Mouse (Mus musculus): ENCODE measurements around the gene Cdh23. TPM values are rescaled to one million over a fixed set of nuclear protein-coding genes. Genes with fewer than 3 reads are reported as not detected.

Gene Cdh23
- polyA plus RNA-seq, 1 experiment from 2014 or later, result 0.26 TPM

DNA sequence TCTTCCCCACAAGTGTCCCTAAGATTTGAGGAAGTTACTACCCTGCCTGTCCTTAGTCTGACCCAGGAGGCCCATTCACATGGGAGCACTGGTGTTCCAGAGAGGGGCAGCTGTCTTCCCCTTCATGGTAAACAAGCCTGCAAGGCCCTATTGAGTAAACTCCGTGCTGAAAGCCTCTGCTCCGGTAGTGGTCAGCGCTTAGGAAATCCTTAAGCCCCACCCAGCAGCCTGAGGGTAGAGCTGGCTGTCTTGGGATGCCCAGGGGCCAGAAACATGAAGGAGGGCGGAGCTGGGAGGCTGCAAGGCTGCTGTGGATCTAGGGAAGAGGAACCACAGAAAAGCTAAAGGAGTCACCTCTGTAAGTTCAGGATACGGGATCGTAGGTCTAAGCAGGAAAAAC, 347.2 kb downstream of the Cdh23 start:
- Histone ChIP-seq H3K9ac (ENCODE audit: low read depth, low read length) (0 out of 2 replicates have a peak overlapping the region, but pooled peaks have one; percentile 2), H3K27me3 (replicated peaks; ENCODE audit: control insufficient read depth, insufficient read depth, low read length) (no peaks in the 10 kb centered on the region), H3K36me3 (ENCODE audit: control insufficient read depth, insufficient read depth) (no peaks in the 10 kb centered on the region; the same call in 1 of the 2 replicates), H3K4me3 (ENCODE audit: low read depth, low read length) (no peak overlapping the region), H3K9me3 (ENCODE audit: control insufficient read depth) (no peaks in the 10 kb centered on the region), H3K4me1 (replicated peaks; ENCODE audit: control insufficient read depth, insufficient read depth, low read length) (peaks cover 22% of the 10 kb centered on the region), H3K27ac (ENCODE audit: low read depth, low read length) (peak overlapping the region; percentile 10; the same call in 1 of the 2 replicates), H3K4me2 (replicated peaks; ENCODE audit: low read depth) (peak overlapping the region; percentile 79)
- 39% methylated on average over 6 of the region's 6 CpGs for WGBS
- ATAC-seq, result no peak
- TF ChIP-seq CTCF (IDR thresholded peaks at IDR 0.05; ENCODE audit: low read depth), result no peak

DNA sequence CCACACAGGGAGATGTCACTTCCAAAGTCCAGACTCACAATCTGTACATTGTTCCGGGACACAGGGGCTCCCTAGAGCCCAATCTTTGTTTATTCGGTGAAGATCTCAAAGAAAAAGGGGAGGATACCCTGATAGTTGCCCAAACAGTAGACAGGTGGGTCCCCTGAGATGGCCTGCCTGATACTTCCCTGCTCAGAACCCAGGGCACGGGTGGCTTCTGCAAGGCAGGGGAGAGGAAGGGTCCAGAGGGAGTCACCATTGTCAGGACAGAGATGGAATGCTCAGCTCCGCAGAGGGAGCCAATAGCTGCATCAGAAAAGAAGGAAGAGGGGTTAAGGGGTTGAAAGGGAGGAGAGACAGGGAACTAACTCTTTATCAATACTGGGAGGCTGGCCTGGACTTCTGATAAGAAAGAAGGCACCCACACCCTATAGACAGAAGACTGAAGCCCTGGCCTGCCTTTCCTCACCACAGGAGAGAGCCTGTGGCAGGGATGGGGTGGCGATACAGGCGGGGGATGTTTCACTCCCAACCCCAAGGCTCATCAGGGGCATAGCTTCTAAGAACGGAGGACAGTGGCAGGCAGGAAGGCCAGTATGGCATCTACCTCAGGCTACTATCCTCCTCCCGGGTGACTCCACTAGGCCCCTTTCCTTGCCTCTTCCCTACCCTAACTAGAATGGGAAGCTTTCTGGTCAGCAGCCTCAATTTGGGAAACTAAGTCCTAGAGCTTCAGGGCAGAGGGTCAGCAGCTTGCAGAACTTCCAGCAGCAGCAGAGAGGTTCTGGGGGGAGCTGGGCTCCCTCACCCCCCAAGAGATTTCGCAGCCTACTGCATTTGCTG, 348.3 kb downstream of the Cdh23 start:
- no peaks in the 10 kb centered on the region; the same call in 1 of the 2 replicates for H3K36me3 ChIP-seq (ENCODE audit: control insufficient read depth, insufficient read depth)
- 0 out of 2 replicates have a peak overlapping the region, but pooled peaks have one; percentile 2 for H3K9ac ChIP-seq (ENCODE audit: low read depth, low read length)
- H3K4me1 ChIP-seq (replicated peaks; ENCODE audit: control insufficient read depth, insufficient read depth, low read length), result peaks cover 22% of the 10 kb centered on the region
- H3K4me2 ChIP-seq (replicated peaks; ENCODE audit: low read depth), result peak overlapping the region; percentile 79
- TF ChIP-seq CTCF (IDR thresholded peaks at IDR 0.05; ENCODE audit: low read depth), result no peak
- peak overlapping the region; percentile 10 for H3K27ac ChIP-seq (ENCODE audit: low read depth, low read length)
- H3K9me3 ChIP-seq (ENCODE audit: control insufficient read depth), result no peaks in the 10 kb centered on the region
- WGBS, result 39% methylated on average over 9 of the region's 9 CpGs
- peak overlapping the region; percentile 51 for H3K4me3 ChIP-seq (ENCODE audit: low read depth, low read length)
- H3K27me3 ChIP-seq (replicated peaks; ENCODE audit: control insufficient read depth, insufficient read depth, low read length), result no peaks in the 10 kb centered on the region
- no peak for ATAC-seq

DNA sequence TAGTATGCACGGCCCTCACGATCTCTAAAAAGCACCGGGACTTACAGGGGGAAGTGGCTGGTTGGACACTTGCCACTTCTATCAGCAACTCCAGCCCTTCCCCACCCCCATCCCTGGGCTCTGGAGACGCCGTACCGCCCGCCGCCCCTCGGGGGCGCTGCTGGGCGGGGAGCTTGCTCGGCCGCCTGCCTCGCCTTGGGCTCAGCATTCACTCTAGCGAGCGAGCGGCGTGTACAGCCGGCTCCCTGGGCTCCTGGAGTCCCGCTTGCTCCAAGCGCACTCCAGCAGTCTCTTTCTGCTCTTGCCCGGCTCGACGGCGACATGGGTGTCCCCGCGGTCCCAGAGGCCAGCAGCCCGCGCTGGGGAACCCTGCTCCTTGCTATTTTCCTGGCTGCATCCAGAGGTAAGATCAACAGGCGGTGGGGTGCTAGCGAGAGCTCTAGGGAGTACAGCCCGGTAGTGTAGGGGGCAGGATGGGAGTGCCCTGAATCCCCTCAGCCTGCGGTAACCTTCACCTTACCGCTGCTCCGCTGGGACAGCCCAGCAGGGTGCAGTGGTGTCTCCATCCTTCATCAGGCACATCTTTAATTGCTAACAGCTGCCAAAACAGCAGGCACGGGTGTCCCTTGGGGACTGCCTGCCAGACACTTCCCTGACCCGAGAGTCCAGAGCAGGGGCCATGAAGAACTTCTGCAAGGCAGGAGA, 349.4 kb downstream of the Cdh23 start, which contains the start of gene Vsir:
Gene Vsir (plus strand): TSS at position 151 of the 705 bp plus-strand sequence.
- 1% methylated on average over 37 of the region's 37 CpGs for WGBS
- TF ChIP-seq CTCF (IDR thresholded peaks at IDR 0.05; ENCODE audit: low read depth), result peak; percentile 87
- H3K9me3 ChIP-seq (ENCODE audit: control insufficient read depth), result no peaks in the 10 kb centered on the region
- no peaks in the 10 kb centered on the region for H3K36me3 ChIP-seq (ENCODE audit: control insufficient read depth, insufficient read depth)
- peak; percentile 72 for ATAC-seq
- H3K9ac ChIP-seq (ENCODE audit: low read depth, low read length), result peak within 1 kb of the TSS; percentile 56
- peak within 1 kb of the TSS; percentile 51 for H3K4me3 ChIP-seq (ENCODE audit: low read depth, low read length)
- no peaks in the 10 kb centered on the region for H3K27me3 ChIP-seq (replicated peaks; ENCODE audit: control insufficient read depth, insufficient read depth, low read length)
- peaks cover 22% of the 10 kb centered on the region for H3K4me1 ChIP-seq (replicated peaks; ENCODE audit: control insufficient read depth, insufficient read depth, low read length)
- H3K27ac ChIP-seq (ENCODE audit: low read depth, low read length), result peak within 1 kb of the TSS; percentile 68; the same call in 1 of the 2 replicates
- peak within 1 kb of the TSS; percentile 79 for H3K4me2 ChIP-seq (replicated peaks; ENCODE audit: low read depth)

DNA sequence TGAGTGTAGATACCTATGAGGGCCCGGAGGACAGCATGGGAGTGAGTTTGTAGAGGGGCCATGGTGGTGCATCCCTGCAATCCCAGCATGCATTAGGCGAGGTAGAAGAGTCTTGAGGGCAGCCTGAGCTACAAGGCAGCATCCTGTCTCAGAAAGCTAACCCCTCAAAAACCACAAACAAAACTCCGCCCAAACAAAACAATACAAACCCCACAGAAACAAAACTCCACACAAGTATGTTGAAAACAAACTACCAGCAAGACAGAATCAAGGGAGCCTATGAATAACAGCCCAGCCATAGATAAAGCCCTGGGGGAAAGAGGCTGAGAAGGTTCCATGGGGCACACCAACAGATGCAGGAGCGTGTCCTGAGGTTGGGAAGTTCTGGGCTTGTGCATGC, 350.2 kb downstream of the Cdh23 start:
- peaks cover 18% of the 10 kb centered on the region for H3K4me1 ChIP-seq (replicated peaks; ENCODE audit: control insufficient read depth, insufficient read depth, low read length)
- H3K9me3 ChIP-seq (ENCODE audit: control insufficient read depth), result no peaks in the 10 kb centered on the region
- no peaks in the 10 kb centered on the region for H3K36me3 ChIP-seq (ENCODE audit: control insufficient read depth, insufficient read depth)
- H3K27ac ChIP-seq (ENCODE audit: low read depth, low read length), result no peak overlapping the region
- peak overlapping the region; percentile 79 for H3K4me2 ChIP-seq (replicated peaks; ENCODE audit: low read depth)
- WGBS, result 91% methylated on average over 4 of the region's 4 CpGs
- no peak for ATAC-seq
- H3K4me3 ChIP-seq (ENCODE audit: low read depth, low read length), result no peak overlapping the region
- H3K27me3 ChIP-seq (replicated peaks; ENCODE audit: control insufficient read depth, insufficient read depth, low read length), result no peaks in the 10 kb centered on the region
- no peak for TF ChIP-seq CTCF (IDR thresholded peaks at IDR 0.05; ENCODE audit: low read depth)
- H3K9ac ChIP-seq (ENCODE audit: low read depth, low read length), result no peak overlapping the region

DNA sequence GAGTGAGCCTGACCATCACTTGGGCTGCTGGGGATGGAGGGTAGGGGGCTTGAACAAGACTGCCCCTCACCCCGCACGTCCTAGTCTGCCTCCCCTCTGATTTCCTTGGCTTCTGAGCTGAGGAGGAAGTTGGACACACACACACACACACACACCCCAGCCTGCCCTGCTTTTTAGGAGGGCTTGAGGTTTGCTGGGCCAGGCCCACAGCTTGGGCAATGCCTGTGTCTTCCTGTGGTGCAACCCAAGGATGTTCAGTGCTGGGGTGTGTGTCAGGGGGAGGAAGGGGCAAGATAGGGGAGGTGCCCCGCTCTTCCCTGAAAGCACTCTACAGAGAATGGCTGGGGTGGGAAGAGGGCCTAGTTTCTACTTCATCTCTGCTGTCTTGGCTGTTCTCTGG, 352.2 kb downstream of the Cdh23 start:
- H3K4me1 ChIP-seq (replicated peaks; ENCODE audit: control insufficient read depth, insufficient read depth, low read length), result peaks cover 15% of the 10 kb centered on the region
- H3K36me3 ChIP-seq (ENCODE audit: control insufficient read depth, insufficient read depth), result no peaks in the 10 kb centered on the region
- no peak for ATAC-seq
- no peaks in the 10 kb centered on the region for H3K27me3 ChIP-seq (replicated peaks; ENCODE audit: control insufficient read depth, insufficient read depth, low read length)
- no peak for TF ChIP-seq CTCF (IDR thresholded peaks at IDR 0.05; ENCODE audit: low read depth)
- H3K4me3 ChIP-seq (ENCODE audit: low read depth, low read length), result no peak overlapping the region
- no peak overlapping the region for H3K27ac ChIP-seq (ENCODE audit: low read depth, low read length)
- H3K9ac ChIP-seq (ENCODE audit: low read depth, low read length), result no peak overlapping the region
- 73% methylated on average over 3 of the region's 3 CpGs for WGBS
- H3K4me2 ChIP-seq (replicated peaks; ENCODE audit: low read depth), result no peak overlapping the region
- H3K9me3 ChIP-seq (ENCODE audit: control insufficient read depth), result no peaks in the 10 kb centered on the region

DNA sequence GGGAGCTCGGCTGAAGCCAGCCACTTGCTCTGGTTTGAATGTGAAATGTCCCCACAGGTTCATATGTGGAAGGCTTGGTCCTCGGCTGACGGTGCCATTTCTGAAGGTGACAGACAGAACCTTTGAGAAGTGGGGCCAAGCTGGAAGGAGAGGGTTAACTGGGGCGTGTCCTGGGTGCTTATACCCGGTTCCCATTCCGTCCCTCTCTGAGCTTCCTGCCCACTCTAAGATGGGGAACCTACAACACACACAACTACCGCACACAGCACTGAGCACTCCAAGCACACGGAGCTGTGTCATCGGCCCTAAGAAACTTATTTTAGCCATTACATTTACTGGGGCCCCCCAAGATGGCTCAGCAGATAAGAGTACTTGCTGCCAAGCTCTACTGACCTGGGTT, 354.8 kb downstream of the Cdh23 start:
- Histone ChIP-seq H3K9ac (ENCODE audit: low read depth, low read length) (no peak overlapping the region), H3K27ac (ENCODE audit: low read depth, low read length) (no peak overlapping the region), H3K4me1 (replicated peaks; ENCODE audit: control insufficient read depth, insufficient read depth, low read length) (no peaks in the 10 kb centered on the region), H3K27me3 (replicated peaks; ENCODE audit: control insufficient read depth, insufficient read depth, low read length) (no peaks in the 10 kb centered on the region), H3K4me3 (ENCODE audit: low read depth, low read length) (no peak overlapping the region), H3K4me2 (replicated peaks; ENCODE audit: low read depth) (no peak overlapping the region), H3K36me3 (ENCODE audit: control insufficient read depth, insufficient read depth) (no peaks in the 10 kb centered on the region), H3K9me3 (ENCODE audit: control insufficient read depth) (no peaks in the 10 kb centered on the region)
- 70% methylated on average over 9 of the region's 9 CpGs for WGBS
- ATAC-seq, result no peak
- TF ChIP-seq CTCF (IDR thresholded peaks at IDR 0.05; ENCODE audit: low read depth), result no peak

Data from intestine, postnatal 0 days (tissue).